Mouse (Mus musculus) liver, adult 2 months (tissue): ENCODE data around the gene Golt1a.

Source experiments
- CTCF ChIP-seq: fragments of 200-500 bp; IDR thresholded peaks from 2 replicates; pipeline ENCODE4 v1.5.1; 2011; ENCODE audit warnings: low read depth, low read length, control low read depth
- POLR2A ChIP-seq: fragments of 200-500 bp; IDR thresholded peaks from 2 replicates; pipeline ENCODE4 v1.6.1; 2011; ENCODE audit warnings: low read length, control low read depth; ENCODE audit not compliant: insufficient read depth; ENCODE audit errors: extremely low read depth

- TF ChIP-seq CTCF (no peak), POLR2A (no peak)
Measured at GRCm38 (mm10) chr1:133346531-133346930, 36.9 kb downstream of the Golt1a start.
